Mouse (Mus musculus) T-cell, adult 66 days (primary cell): ENCODE measurements around the gene Ovgp1. TPM values are rescaled to one million over a fixed set of nuclear protein-coding genes. Genes with fewer than 3 reads are reported as not detected.

ENCODE experiments used
- total RNA-seq, 2 experiments: library from RNA; stranded (reverse); gene quantifications; 3 replicates in 1 of 2; 4 replicates in 1 of 2; pipeline ENCODE4 v1.2.4; 2023

Ovgp1 gene
- 1 to 10 TPM; 5.3 to 5.9 TPM for total RNA-seq

DNA sequence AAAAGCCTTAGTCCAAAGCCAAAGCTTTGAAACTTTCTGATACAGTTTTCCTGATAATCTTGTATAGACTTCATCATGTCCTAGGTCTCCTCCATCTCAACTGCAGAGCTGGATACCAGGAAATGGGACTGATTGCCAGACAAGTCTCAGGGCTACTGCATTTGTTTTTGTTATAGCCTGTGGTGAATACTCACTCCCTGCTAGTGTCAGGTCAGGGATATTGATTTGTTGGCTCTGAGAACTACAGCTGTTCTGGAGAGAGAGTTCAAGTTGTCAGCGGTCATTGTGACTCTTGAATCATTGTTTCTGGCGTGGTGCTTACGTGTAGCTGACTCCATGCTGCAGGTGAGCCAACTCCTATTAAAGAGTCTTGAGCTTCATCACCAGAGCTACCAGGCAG, at the start of gene Ovgp1:
Gene Ovgp1, plus strand, starts transcription at position 301 of the 400 bp plus-strand sequence.

DNA sequence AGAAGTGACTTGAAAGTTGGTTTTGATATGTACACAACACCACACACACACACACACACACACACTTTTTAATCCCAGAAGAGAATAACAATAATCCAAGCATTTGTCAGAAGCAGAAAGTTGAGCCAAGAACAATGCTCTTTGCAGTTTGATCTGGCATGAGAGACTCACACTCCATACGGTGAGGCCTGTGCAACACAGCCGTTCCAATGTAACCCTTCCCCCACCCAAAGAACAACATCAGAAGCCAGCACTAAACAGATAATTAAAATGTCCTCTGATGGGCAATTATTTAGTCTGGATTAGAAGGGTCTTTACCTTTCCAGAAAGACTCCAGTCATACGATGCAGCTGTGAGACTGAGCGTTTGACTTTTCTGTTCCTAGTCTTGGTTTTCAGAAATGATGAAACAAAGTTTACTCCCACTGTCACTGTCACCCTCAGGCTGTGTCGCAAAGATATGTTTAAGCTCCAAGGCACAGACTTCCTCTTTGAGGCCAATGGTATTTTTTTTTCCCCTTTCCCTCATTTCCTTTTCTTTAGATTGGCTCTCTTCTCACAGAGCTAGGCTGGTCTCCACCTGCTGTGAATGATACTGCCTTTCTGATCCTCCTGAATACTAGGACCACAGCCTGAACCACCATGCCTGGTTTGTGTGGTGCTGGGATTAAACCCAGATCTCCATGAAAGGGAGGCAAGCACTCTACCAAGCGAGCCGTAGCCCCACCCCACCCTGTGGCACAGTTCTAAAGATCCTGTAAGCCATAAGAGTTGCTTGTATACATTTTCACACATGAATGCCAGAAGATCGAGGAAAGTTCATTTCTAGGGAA, 41.1 kb upstream of the Ovgp1 start, which contains the start of gene I830077J02Rik:
Gene I830077J02Rik, minus strand, starts transcription at position 425 of the 832 bp plus-strand sequence.

DNA sequence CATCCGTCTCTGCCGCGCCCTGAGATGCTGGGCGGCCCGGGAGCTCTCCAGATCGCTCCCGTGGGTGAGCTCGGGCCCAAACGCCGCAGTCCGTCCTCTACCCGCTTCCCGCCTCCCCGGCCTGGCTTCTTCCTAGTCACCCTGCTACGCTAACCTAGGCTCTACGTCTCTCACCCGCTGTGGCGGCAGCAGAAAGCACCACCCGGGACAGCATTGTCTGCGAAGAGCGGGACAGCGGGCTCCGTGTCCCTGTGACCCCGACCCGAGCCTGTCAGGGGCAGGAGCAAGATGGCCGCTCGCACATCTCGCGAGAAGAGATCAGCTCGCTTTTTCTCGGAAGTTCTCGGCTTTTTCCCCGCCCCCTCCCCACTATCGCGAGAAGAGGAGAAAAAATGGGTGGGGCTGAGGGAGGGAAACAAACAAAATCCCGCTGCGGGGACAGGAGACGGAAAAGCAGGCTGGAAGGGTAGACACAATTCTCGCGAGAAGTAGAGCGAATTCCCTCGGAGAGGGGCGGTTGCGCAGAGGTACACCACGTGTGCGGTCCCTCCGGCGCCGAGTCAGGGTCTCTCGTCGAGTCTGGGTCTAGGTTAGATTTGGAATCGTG, 14.4 kb upstream of the Ovgp1 start, which contains the start of gene Wdr77:
Gene Wdr77, plus strand, starts transcription at position 396 of the 607 bp plus-strand sequence.

DNA sequence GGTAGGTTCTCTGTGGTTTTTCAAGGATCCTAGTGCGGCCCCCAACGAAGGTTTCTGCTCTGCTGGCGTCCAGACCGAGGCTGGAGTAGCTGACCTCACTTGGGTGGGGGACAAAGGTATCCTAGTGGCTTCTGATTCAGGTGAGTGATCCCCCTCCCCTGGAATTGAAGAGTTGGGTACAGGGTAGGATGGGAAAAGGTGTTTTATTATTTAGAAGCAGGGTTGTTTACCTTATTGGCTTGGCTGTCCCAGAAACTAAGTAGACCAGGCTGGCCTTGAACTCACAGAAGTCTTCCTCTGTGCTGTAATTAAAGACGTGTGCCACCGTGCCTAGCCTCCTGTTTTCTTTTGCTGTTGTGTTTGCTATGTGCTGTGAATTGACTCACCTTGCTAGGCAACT, 13.5 kb upstream of the Ovgp1 start, which contains the start of gene Atp5f1:
Gene Atp5f1, minus strand, starts transcription at position 101 of the 400 bp plus-strand sequence.

DNA sequence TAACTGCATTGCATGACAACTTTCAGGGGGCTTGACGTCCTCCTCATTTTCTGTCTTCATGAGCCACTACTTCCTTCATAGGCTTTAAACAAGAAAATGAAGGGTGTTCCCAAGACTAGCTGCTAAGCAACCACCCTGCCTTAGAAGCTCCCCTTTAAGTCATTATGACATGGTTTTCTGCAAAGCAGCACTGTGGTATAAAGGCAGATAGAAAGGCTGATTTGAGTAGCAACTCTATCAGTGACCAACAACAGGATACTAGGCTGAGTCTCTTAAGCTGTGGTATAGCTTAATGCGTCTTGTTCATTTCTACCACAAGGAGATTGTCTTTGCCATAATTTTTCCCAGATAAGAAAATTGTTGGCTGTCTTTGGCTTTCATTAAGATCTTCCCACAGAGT, 41.0 kb downstream of the Ovgp1 start, which contains the start of gene Pifo:
Gene Pifo, minus strand, starts transcription at position 101 of the 400 bp plus-strand sequence.

DNA sequence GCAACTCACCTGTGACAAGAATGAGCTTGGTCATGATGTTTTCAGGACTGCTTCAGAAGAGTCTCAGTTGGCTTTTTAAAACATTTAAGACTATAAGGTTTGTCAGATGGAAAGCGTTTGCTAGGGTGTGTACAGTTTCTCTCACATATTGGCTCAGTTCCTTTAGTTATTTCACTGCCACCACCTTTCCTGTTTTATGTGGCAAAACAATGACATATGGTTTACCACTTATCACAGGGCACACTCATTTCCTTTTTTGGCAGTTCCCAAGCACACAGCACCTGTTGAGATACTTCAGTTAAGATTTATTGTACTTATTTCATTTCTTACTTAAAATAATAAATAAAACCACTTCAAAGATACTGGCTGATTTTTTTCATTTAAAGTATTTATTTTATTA, 59.3 kb downstream of the Ovgp1 start, which contains the start of gene Chil5:
Gene Chil5, minus strand, starts transcription at position 34 of the 400 bp plus-strand sequence.

Other genes starting within 250 kb of the Ovgp1 start
- 100 to 1,000 TPM; 119 to 129 TPM for gene Rap1a, start 172.4 kb upstream of the Ovgp1 start, total RNA-seq
- gene Adora3, start 102.9 kb upstream of the Ovgp1 start, total RNA-seq = not detected
- gene Tmigd3, start 102.8 kb upstream of the Ovgp1 start, total RNA-seq = not detected
- 1 to 10 TPM; 1.5 to 2.5 TPM for gene I830077J02Rik, start 41.0 kb upstream of the Ovgp1 start, total RNA-seq
- gene Wdr77, start 14.3 kb upstream of the Ovgp1 start, total RNA-seq = 10 to 100 TPM; 52.1 to 52.4 TPM
- 100 to 1,000 TPM; 127 to 129 TPM for gene Atp5f1, start 13.6 kb upstream of the Ovgp1 start, total RNA-seq
- gene Pifo, start 40.9 kb downstream of the Ovgp1 start, total RNA-seq = not detected
- gene Chil5, start 59.1 kb downstream of the Ovgp1 start, total RNA-seq = 1 to 10 TPM; 3.6 to 5.0 TPM
- gene Chia1, start 139.5 kb downstream of the Ovgp1 start, total RNA-seq = not detected
- under 1 TPM; 0.47 to 0.74 TPM for gene Chil3, start 193.9 kb downstream of the Ovgp1 start, total RNA-seq
- gene Chil4, start 245.8 kb downstream of the Ovgp1 start, total RNA-seq = not detected